In the genomic region with DNA sequence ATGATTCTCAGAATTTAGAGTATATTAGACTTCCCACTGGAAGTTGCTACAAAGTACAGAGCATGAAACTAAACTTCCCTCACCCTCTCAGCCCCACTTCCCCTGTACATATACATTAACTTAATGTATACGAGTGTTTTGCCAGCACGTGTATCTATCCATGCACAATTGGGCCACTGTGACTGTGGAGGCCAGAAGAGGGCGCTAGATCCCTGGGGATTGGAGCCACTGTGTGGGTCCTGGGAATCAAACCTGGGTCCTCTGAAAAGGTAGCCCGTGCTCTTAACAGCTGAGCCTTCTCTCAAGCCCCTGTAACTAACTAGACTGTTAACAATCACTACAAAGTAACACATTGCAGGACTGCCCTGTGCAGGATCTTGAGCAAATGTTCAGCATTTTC, we compare ENCODE assay signal across 12 mouse cellular contexts. TPM values are rescaled to one million over a fixed set of nuclear protein-coding genes. Genes with fewer than 3 reads are reported as not detected.
DNase-seq lines count a peak whose midpoint lies in the region; ATAC-seq and TF ChIP-seq lines count a peak whose summit lies in the region.
"Had no signal": no experiment of that assay in that cellular context is flagged by ENCODE, and none has a peak within 500 bp of the region (broad histone marks: within the 10 kb centered on the region; RNA-seq: fewer than 3 reads in every experiment).

No protein-coding gene starts in this region.

- no peak overlapping the region for H3K9ac ChIP-seq in liver, embryonic 14.5 days (replicated peaks)
- no peak overlapping the region for H3K9ac ChIP-seq in forebrain, embryonic 12.5 days
- H3K9ac ChIP-seq: stomach, embryonic 15.5 days had no signal

- H3K4me2 ChIP-seq in liver, embryonic 14.5 days (ENCODE audit: low read depth): no peak overlapping the region
- no peak overlapping the region for H3K4me2 ChIP-seq in forebrain, embryonic 12.5 days
- H3K4me2 ChIP-seq: stomach, embryonic 15.5 days had no signal

- H3K27me3 ChIP-seq in E14TG2a.4 (ENCODE audit: insufficient read depth, low read length): no peaks in the 10 kb centered on the region
- no peaks in the 10 kb centered on the region for H3K27me3 ChIP-seq in liver, embryonic 14.5 days (ENCODE audit: control insufficient read depth, insufficient read depth, low read length)
- no peaks in the 10 kb centered on the region for H3K27me3 ChIP-seq in forebrain, embryonic 12.5 days
- H3K27me3 ChIP-seq: stomach, embryonic 15.5 days had no signal

- DNase-seq in layer of hippocampus, adult 2 months (ENCODE audit: low spot score in 2 of 2): no peak
- DNase-seq in layer of hippocampus, postnatal 36 days: no peak
- DNase-seq in R1 (ENCODE audit: low read depth, low spot score) (peak; percentile 73), MN1 (ENCODE audit: low spot score) (no peak)
- no peak for DNase-seq in liver, embryonic 14.5 days (ENCODE audit: low read depth in 3 of 3, low spot score in 3 of 3)
- no peak for DNase-seq in spleen, adult 12 weeks (ENCODE audit: low spot score)
- DNase-seq: gastrocnemius, postnatal 25 days; left cerebral cortex, postnatal 4 days; lung, postnatal 4 days had no signal

- H3K4me1 ChIP-seq in E14TG2a.4 (replicated peaks; ENCODE audit: low read depth, low read length): peaks cover 11% of the 10 kb centered on the region
- H3K4me1 ChIP-seq in liver, embryonic 14.5 days (replicated peaks; ENCODE audit: control insufficient read depth in 2 of 2, insufficient read depth in 2 of 2, low read length in 1 of 2): peaks cover 6 to 18% of the 10 kb centered on the region in 2 experiments; a peak in 3 of 4 replicates
- peaks cover 8% of the 10 kb centered on the region for H3K4me1 ChIP-seq in forebrain, embryonic 12.5 days

- peak; percentile 46 for TF ChIP-seq CTCF in layer of hippocampus, adult 2 months (conservative IDR thresholded peaks at IDR 0.05)
- peak; percentile 19; the same call in 1 of the 2 replicates for TF ChIP-seq CTCF in E14TG2a.4 (conservative IDR thresholded peaks at IDR 0.05; ENCODE audit: low read length)
- peak; percentile 84 for TF ChIP-seq CTCF in liver, embryonic 14.5 days (IDR thresholded peaks at IDR 0.05; ENCODE audit: low read depth)

- H3K36me3 ChIP-seq in E14TG2a.4 (ENCODE audit: insufficient read depth, low read length): peaks cover 11% of the 10 kb centered on the region; the same call in 1 of the 2 replicates
- no peaks in the 10 kb centered on the region for H3K36me3 ChIP-seq in liver, embryonic 14.5 days (replicated peaks; ENCODE audit: control insufficient read depth, insufficient read depth, low read depth)
- H3K36me3 ChIP-seq in forebrain, embryonic 12.5 days (replicated peaks): no peaks in the 10 kb centered on the region
- H3K36me3 ChIP-seq: stomach, embryonic 15.5 days had no signal

- H3K27ac ChIP-seq in layer of hippocampus, adult 2 months: no peak overlapping the region
- H3K27ac ChIP-seq in liver, embryonic 14.5 days: no peak overlapping the region
- H3K27ac ChIP-seq in forebrain, embryonic 12.5 days: no peak overlapping the region
- H3K27ac ChIP-seq: stomach, embryonic 15.5 days had no signal

- H3K4me3 ChIP-seq in layer of hippocampus, adult 2 months: no peak overlapping the region
- no peak overlapping the region for H3K4me3 ChIP-seq in E14TG2a.4 (replicated peaks; ENCODE audit: low read length)
- H3K4me3 ChIP-seq in liver, embryonic 14.5 days (ENCODE audit: insufficient read depth in 1 of 2, low read depth in 2 of 2, low read length in 2 of 2): no peak overlapping the region
- no peak overlapping the region for H3K4me3 ChIP-seq in forebrain, embryonic 12.5 days (replicated peaks)
- H3K4me3 ChIP-seq: stomach, embryonic 15.5 days had no signal

- H3K9me3 ChIP-seq in E14TG2a.4 (ENCODE audit: low read length): peaks cover 43% of the 10 kb centered on the region
- H3K9me3 ChIP-seq in liver, embryonic 14.5 days (ENCODE audit: control insufficient read depth, low read length): no peaks in the 10 kb centered on the region
- no peaks in the 10 kb centered on the region for H3K9me3 ChIP-seq in forebrain, embryonic 12.5 days
- H3K9me3 ChIP-seq: stomach, embryonic 15.5 days had no signal

- WGBS in liver, embryonic 14.5 days (ENCODE audit: insufficient replicate concordance): 54% methylated on average over 4 of the region's 4 CpGs
- 64% methylated on average over 4 of the region's 4 CpGs for WGBS in forebrain, embryonic 12.5 days

- ATAC-seq in liver, embryonic 14.5 days (ENCODE audit: insufficient read depth): no peak; the same call in 1 of the 2 replicates
- ATAC-seq in forebrain, embryonic 12.5 days (ENCODE audit: low FRiP score): no peak

- no peak for TF ChIP-seq EP300 in liver, embryonic 14.5 days (IDR thresholded peaks at IDR 0.05; ENCODE audit: low read depth)

RNA-seq across cellular contexts. Expression of a gene that starts 36.3 kb away (rescaled TPM):
- 100 to 1,000 TPM; 228 to 231 TPM for total RNA-seq in layer of hippocampus, adult 2 months (2021)
- 100 to 1,000 TPM; 226 to 249 TPM for total RNA-seq in layer of hippocampus, postnatal 36 days (2021)
- polyA plus RNA-seq in liver, embryonic 14.5 days (2012; rRNA removed): 72.6 and 141 TPM in 2 replicates
- 243 and 263 TPM in 2 replicates for polyA plus RNA-seq in liver, embryonic 14.5 days (2014; fragmentation: Nextera tagmentation; extraction: Ambion mirVana)
- polyA plus RNA-seq in forebrain, embryonic 12.5 days (2016; fragmentation: Nextera tagmentation; extraction: Ambion mirVana): 467 and 480 TPM in 2 replicates

RNA-seq across cellular contexts. Expression of a gene that starts 36.5 kb away (rescaled TPM):
- total RNA-seq in layer of hippocampus, adult 2 months (2021): 10 to 100 TPM; 38.4 to 40.5 TPM
- total RNA-seq in layer of hippocampus, postnatal 36 days (2021): 10 to 100 TPM; 45.4 to 47.8 TPM
- 1.9 and 2.5 TPM in 2 replicates for polyA plus RNA-seq in liver, embryonic 14.5 days (2012; rRNA removed)
- polyA plus RNA-seq in liver, embryonic 14.5 days (2014; fragmentation: Nextera tagmentation; extraction: Ambion mirVana): 1.7 TPM in 2 replicates
- polyA plus RNA-seq in forebrain, embryonic 12.5 days (2016; fragmentation: Nextera tagmentation; extraction: Ambion mirVana): 35.7 and 39.1 TPM in 2 replicates

Comparison
In these comparisons a context has a peak if more than half of its experiments do, and no peak if none do; other contexts are left out.
1. CTCF ChIP-seq: peak in every context shown above with its lines; median percentile 84 in liver, embryonic 14.5 days; 46 in layer of hippocampus, adult 2 months; 19 in E14TG2a.4.